Mouse (Mus musculus): Measurements from ENCODE around the gene Clcn7. TPM values are rescaled to one million over a fixed set of nuclear protein-coding genes. Genes with fewer than 3 reads are reported as not detected.

The Clcn7 gene
- polyA plus RNA-seq, 1 experiment from 2014 or later = 14.7 TPM

DNA sequence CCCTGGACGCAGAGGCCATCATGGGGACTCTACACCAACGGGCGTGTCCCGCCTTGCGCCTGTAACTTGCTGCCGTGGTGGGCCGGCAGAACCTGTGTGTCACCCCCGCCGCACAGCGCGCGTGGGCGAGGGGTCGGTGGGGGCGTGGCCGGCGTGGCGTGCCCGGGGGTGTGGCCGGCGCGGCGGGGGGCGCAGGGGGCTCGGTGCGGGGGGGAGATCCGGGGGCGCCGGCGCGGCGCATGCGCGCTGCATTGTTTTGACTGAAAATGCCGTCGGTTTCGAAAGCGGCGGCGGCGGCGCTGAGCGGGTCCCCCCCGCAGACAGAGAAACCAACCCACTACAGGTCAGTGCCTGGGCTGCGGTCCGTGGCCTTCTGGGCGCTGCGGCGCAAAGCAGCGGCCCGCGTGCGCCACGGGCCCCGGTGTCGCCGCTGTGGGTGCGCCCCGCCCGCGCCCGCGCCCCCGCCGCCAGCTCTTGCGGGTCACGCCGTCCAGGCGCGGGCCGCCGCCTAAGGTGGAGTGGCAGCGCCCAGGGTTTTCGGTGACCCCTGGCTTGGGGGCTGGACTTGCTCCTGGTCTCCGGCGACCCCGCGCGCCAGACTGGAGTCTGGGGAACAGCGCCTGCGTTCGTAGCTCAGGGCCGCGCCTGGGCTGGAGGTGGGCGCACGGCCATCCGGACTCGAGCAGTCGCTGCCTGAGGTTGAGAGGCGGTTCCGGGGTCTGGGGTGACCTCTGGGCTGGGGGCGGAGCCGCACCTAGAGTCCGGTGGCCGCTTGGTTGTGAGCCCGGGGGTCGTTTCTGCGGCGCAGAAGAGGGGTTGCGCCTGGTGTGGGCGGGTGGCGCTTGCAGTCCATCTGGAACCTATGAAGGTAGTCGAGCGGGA, 55.2 kb downstream of the Clcn7 start, which contains the start of gene Unkl:
TSS of gene Unkl (plus strand) at position 248 of the 882 bp plus-strand sequence.
- no peak for TF ChIP-seq CTCF (IDR thresholded peaks at IDR 0.05; ENCODE audit: low read depth)
- Histone ChIP-seq H3K27ac (peak within 1 kb of the TSS; percentile 85), H3K36me3 (ENCODE audit: insufficient read depth, low read length) (0 out of 2 replicates have a peak, but pooled peaks cover 7% of the 10 kb centered on the region), H3K9ac (ENCODE audit: low read depth, low read length) (peak within 1 kb of the TSS; percentile 90), H3K9me3 (replicated peaks; ENCODE audit: low read length) (no peaks in the 10 kb centered on the region), H3K4me3 (replicated peaks; ENCODE audit: low read depth, low read length) (peak within 1 kb of the TSS; percentile 68), H3K27me3 (ENCODE audit: insufficient read depth, low read length) (no peaks in the 10 kb centered on the region), H3K4me1 (replicated peaks; ENCODE audit: insufficient read depth, low read length) (peaks cover 9% of the 10 kb centered on the region), H3K4me2 (ENCODE audit: low read length) (peak within 1 kb of the TSS; percentile 71)
- DNase-seq (ENCODE audit: low spot score) = peak; percentile 76
- under 1% methylated on average over 87 of the region's 104 CpGs for WGBS
- ATAC-seq (replicated peaks; ENCODE audit: low FRiP score, low read depth) = peak; percentile 58

DNA sequence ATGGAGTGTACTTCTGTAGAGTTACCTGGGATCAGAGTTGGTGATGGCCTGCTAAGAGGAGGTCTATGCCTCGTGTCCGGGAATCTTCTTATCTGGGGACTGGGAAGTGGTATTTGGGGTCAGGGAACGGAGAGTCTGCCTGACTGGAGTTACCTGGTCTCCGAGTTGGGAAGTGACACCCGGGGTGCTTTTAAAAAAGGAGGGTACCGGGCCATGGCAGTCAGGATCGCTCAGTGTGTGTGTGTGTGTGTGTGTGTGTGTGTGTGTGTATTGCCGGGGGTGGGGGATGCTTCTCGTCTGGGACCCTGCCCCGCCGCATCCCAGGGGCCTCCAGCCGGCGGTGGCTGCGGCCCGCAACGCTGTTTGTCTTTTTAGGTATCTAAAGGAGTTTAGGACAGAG, 55.9 kb downstream of the Clcn7 start:
- DNase-seq (ENCODE audit: low spot score) (no peak), ATAC-seq (replicated peaks; ENCODE audit: low FRiP score, low read depth) (no peak)
- Histone ChIP-seq H3K9me3 (replicated peaks; ENCODE audit: low read length) (no peaks in the 10 kb centered on the region), H3K27me3 (ENCODE audit: insufficient read depth, low read length) (no peaks in the 10 kb centered on the region), H3K9ac (ENCODE audit: low read depth, low read length) (peak overlapping the region; percentile 90), H3K27ac (no peak overlapping the region), H3K4me3 (replicated peaks; ENCODE audit: low read depth, low read length) (peak overlapping the region; percentile 68), H3K36me3 (ENCODE audit: insufficient read depth, low read length) (0 out of 2 replicates have a peak, but pooled peaks cover 7% of the 10 kb centered on the region), H3K4me2 (ENCODE audit: low read length) (peak overlapping the region; percentile 71), H3K4me1 (replicated peaks; ENCODE audit: insufficient read depth, low read length) (peaks cover 9% of the 10 kb centered on the region)
- 4% methylated on average over 16 of the region's 16 CpGs for WGBS
- TF ChIP-seq CTCF (IDR thresholded peaks at IDR 0.05; ENCODE audit: low read depth) = no peak

DNA sequence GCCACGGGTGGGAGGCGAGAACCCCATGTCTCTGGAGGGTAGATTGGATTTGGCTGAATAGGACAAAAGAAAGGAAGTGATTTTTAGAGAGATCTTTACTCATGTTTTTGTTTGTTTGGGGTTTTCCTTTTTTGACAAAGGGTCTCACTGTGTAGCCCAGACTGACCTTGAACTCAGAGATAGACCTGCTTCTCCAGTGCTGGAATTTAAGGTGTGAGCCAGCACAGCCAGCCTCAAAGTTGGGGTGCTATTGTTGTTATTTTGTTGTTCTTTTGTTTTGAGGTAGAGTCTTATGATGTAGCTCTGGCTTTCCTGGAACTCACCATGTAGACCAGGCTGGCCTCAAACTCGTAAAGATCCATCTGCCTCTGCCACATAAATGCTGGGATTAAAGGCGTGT, 69.2 kb downstream of the Clcn7 start:
- Histone ChIP-seq H3K36me3 (ENCODE audit: insufficient read depth, low read length) (peaks cover 45% of the 10 kb centered on the region), H3K9ac (ENCODE audit: low read depth, low read length) (no peak overlapping the region), H3K4me2 (ENCODE audit: low read length) (no peak overlapping the region), H3K9me3 (replicated peaks; ENCODE audit: low read length) (no peaks in the 10 kb centered on the region), H3K27ac (no peak overlapping the region), H3K27me3 (ENCODE audit: insufficient read depth, low read length) (no peaks in the 10 kb centered on the region), H3K4me1 (replicated peaks; ENCODE audit: insufficient read depth, low read length) (no peaks in the 10 kb centered on the region), H3K4me3 (replicated peaks; ENCODE audit: low read depth, low read length) (no peak overlapping the region)
- no peak for TF ChIP-seq CTCF (IDR thresholded peaks at IDR 0.05; ENCODE audit: low read depth)
- DNase-seq (ENCODE audit: low spot score) = no peak
- 85% methylated on average over 4 of the region's 4 CpGs for WGBS
- no peak for ATAC-seq (replicated peaks; ENCODE audit: low FRiP score, low read depth)

DNA sequence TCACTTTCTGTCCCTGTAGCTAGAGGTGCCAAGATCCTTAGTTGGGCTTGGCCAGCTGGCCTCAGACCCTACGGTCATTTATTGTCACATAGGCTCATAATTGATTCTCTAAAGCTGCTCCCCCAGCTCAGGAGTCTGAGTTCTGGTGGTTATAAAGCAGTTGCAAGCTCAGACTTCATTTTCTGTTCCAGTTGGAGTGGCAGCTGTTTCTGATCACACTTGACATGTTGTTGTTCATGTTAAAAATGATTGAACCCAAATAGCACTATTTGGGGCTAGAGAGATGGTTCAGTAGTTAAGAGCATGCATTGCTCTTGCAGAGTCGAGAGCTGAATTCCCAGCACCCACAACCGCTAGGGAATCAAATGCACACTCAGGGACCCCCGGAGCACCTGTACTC, 76.8 kb downstream of the Clcn7 start:
- Histone ChIP-seq H3K9me3 (replicated peaks; ENCODE audit: low read length) (no peaks in the 10 kb centered on the region), H3K27ac (no peak overlapping the region), H3K4me2 (ENCODE audit: low read length) (no peak overlapping the region), H3K27me3 (ENCODE audit: insufficient read depth, low read length) (no peaks in the 10 kb centered on the region), H3K9ac (ENCODE audit: low read depth, low read length) (no peak overlapping the region), H3K4me3 (replicated peaks; ENCODE audit: low read depth, low read length) (no peak overlapping the region), H3K4me1 (replicated peaks; ENCODE audit: insufficient read depth, low read length) (no peaks in the 10 kb centered on the region), H3K36me3 (ENCODE audit: insufficient read depth, low read length) (peaks cover 62% of the 10 kb centered on the region)
- TF ChIP-seq CTCF (IDR thresholded peaks at IDR 0.05; ENCODE audit: low read depth) = no peak
- WGBS = 74% methylated on average over 4 of the region's 4 CpGs
- DNase-seq (ENCODE audit: low spot score) (no peak), ATAC-seq (replicated peaks; ENCODE audit: low FRiP score, low read depth) (no peak)

- H3K9me3 ChIP-seq (replicated peaks; ENCODE audit: low read length) = no peaks in the 10 kb centered on the region
- peaks cover 65% of the 10 kb centered on the region for H3K36me3 ChIP-seq (ENCODE audit: insufficient read depth, low read length)
- 0 out of 2 replicates have a peak overlapping the region, but pooled peaks have one; percentile 19 for H3K27ac ChIP-seq
- no peak for DNase-seq (ENCODE audit: low spot score)
- no peak overlapping the region for H3K4me2 ChIP-seq (ENCODE audit: low read length)
- H3K27me3 ChIP-seq (ENCODE audit: insufficient read depth, low read length) = no peaks in the 10 kb centered on the region
- no peak for TF ChIP-seq CTCF (IDR thresholded peaks at IDR 0.05; ENCODE audit: low read depth)
- H3K4me1 ChIP-seq (replicated peaks; ENCODE audit: insufficient read depth, low read length) = no peaks in the 10 kb centered on the region
- no peak overlapping the region for H3K9ac ChIP-seq (ENCODE audit: low read depth, low read length)
- H3K4me3 ChIP-seq (replicated peaks; ENCODE audit: low read depth, low read length) = no peak overlapping the region
- no peak for ATAC-seq (replicated peaks; ENCODE audit: low FRiP score, low read depth)
- 73% methylated on average over 15 of the region's 15 CpGs for WGBS
Measured at GRCm38 (mm10) chr17:25210680-25211466, 77.7 kb downstream of the Clcn7 start.

- peaks cover 65% of the 10 kb centered on the region for H3K36me3 ChIP-seq (ENCODE audit: insufficient read depth, low read length)
Measured at GRCm38 (mm10) chr17:25211705-25212104, 78.5 kb downstream of the Clcn7 start.

More at GRCm38 (mm10) chr17:25211705-25212104, 78.5 kb downstream of the Clcn7 start:
- DNase-seq (ENCODE audit: low spot score) (no peak), ATAC-seq (replicated peaks; ENCODE audit: low FRiP score, low read depth) (no peak)
- no peak for TF ChIP-seq CTCF (IDR thresholded peaks at IDR 0.05; ENCODE audit: low read depth)
- H3K4me3 ChIP-seq (replicated peaks; ENCODE audit: low read depth, low read length) = no peak overlapping the region
- no peaks in the 10 kb centered on the region for H3K9me3 ChIP-seq (replicated peaks; ENCODE audit: low read length)
- no peaks in the 10 kb centered on the region for H3K4me1 ChIP-seq (replicated peaks; ENCODE audit: insufficient read depth, low read length)
- 85% methylated on average over 4 of the region's 4 CpGs for WGBS
- H3K27me3 ChIP-seq (ENCODE audit: insufficient read depth, low read length) = no peaks in the 10 kb centered on the region
- peak overlapping the region; percentile 19; the same call in 1 of the 2 replicates for H3K27ac ChIP-seq
- H3K4me2 ChIP-seq (ENCODE audit: low read length) = no peak overlapping the region
- no peak overlapping the region for H3K9ac ChIP-seq (ENCODE audit: low read depth, low read length)

Other genes with a start within 250 kb of the Clcn7 start
- gene Nubp2, start 247.0 kb upstream of the Clcn7 start, polyA plus RNA-seq (2015; fragmentation: Nextera tagmentation; extraction: Ambion mirVana) = 55.9 and 57.5 TPM in 2 replicates
- 53.4 and 55.9 TPM in 2 replicates for gene Spsb3, start 246.7 kb upstream of the Clcn7 start, polyA plus RNA-seq (2015; fragmentation: Nextera tagmentation; extraction: Ambion mirVana)
- gene Eme2, start 238.3 kb upstream of the Clcn7 start, polyA plus RNA-seq (2015; fragmentation: Nextera tagmentation; extraction: Ambion mirVana) = 29.5 and 29.6 TPM in 2 replicates
- gene Mrps34, start 238.3 kb upstream of the Clcn7 start, polyA plus RNA-seq (2015; fragmentation: Nextera tagmentation; extraction: Ambion mirVana) = 141 TPM in 2 replicates
- gene Nme3, start 236.9 kb upstream of the Clcn7 start, polyA plus RNA-seq (2015; fragmentation: Nextera tagmentation; extraction: Ambion mirVana) = 87.1 and 93.1 TPM in 2 replicates
- gene Mapk8ip3, start 196.4 kb upstream of the Clcn7 start, polyA plus RNA-seq (2015; fragmentation: Nextera tagmentation; extraction: Ambion mirVana) = 12.7 and 13.7 TPM in 2 replicates
- 95.0 and 108 TPM in 2 replicates for gene Jpt2, start 172.7 kb upstream of the Clcn7 start, polyA plus RNA-seq (2015; fragmentation: Nextera tagmentation; extraction: Ambion mirVana)
- 3.4 and 4.5 TPM in 2 replicates for gene Cramp1l, start 117.6 kb upstream of the Clcn7 start, polyA plus RNA-seq (2015; fragmentation: Nextera tagmentation; extraction: Ambion mirVana)
- 10.1 and 10.9 TPM in 2 replicates for gene Ift140, start 117.3 kb upstream of the Clcn7 start, polyA plus RNA-seq (2015; fragmentation: Nextera tagmentation; extraction: Ambion mirVana)
- gene Tmem204, start 49.8 kb upstream of the Clcn7 start, polyA plus RNA-seq (2015; fragmentation: Nextera tagmentation; extraction: Ambion mirVana) = 54.5 and 59.9 TPM in 2 replicates
- 24.2 and 24.7 TPM in 2 replicates for gene Telo2, start 17.4 kb upstream of the Clcn7 start, polyA plus RNA-seq (2015; fragmentation: Nextera tagmentation; extraction: Ambion mirVana)
- not detected in 2 replicates for gene Ptx4, start 12.6 kb upstream of the Clcn7 start, polyA plus RNA-seq (2015; fragmentation: Nextera tagmentation; extraction: Ambion mirVana)
- not detected in 2 replicates for gene Ccdc154, start 29.1 kb downstream of the Clcn7 start, polyA plus RNA-seq (2015; fragmentation: Nextera tagmentation; extraction: Ambion mirVana)
- not detected in 2 replicates for gene Gm38655, start 42.1 kb downstream of the Clcn7 start, polyA plus RNA-seq (2015; fragmentation: Nextera tagmentation; extraction: Ambion mirVana)
- 31.6 and 32.1 TPM in 2 replicates for gene BC003965, start 51.2 kb downstream of the Clcn7 start, polyA plus RNA-seq (2015; fragmentation: Nextera tagmentation; extraction: Ambion mirVana)
- gene Unkl, start 55.0 kb downstream of the Clcn7 start, polyA plus RNA-seq (2015; fragmentation: Nextera tagmentation; extraction: Ambion mirVana) = 7.0 and 7.5 TPM in 2 replicates
- 68.8 and 71.2 TPM in 2 replicates for gene Gnptg, start 106.7 kb downstream of the Clcn7 start, polyA plus RNA-seq (2015; fragmentation: Nextera tagmentation; extraction: Ambion mirVana)
- 50.1 and 52.3 TPM in 2 replicates for gene Tsr3, start 106.8 kb downstream of the Clcn7 start, polyA plus RNA-seq (2015; fragmentation: Nextera tagmentation; extraction: Ambion mirVana)
- 1.0 and 1.5 TPM in 2 replicates for gene Baiap3, start 123.0 kb downstream of the Clcn7 start, polyA plus RNA-seq (2015; fragmentation: Nextera tagmentation; extraction: Ambion mirVana)
- gene Ube2i, start 141.2 kb downstream of the Clcn7 start, polyA plus RNA-seq (2015; fragmentation: Nextera tagmentation; extraction: Ambion mirVana) = 501 and 544 TPM in 2 replicates
- gene Prss34, start 165.0 kb downstream of the Clcn7 start, polyA plus RNA-seq (2015; fragmentation: Nextera tagmentation; extraction: Ambion mirVana) = 0.09 and 0.18 TPM in 2 replicates
- not detected in 2 replicates for gene Prss28, start 175.3 kb downstream of the Clcn7 start, polyA plus RNA-seq (2015; fragmentation: Nextera tagmentation; extraction: Ambion mirVana)
- not detected in 2 replicates for gene Prss29, start 185.3 kb downstream of the Clcn7 start, polyA plus RNA-seq (2015; fragmentation: Nextera tagmentation; extraction: Ambion mirVana)
- gene Tpsab1, start 212.2 kb downstream of the Clcn7 start, polyA plus RNA-seq (2015; fragmentation: Nextera tagmentation; extraction: Ambion mirVana) = 0.19 and 0.55 TPM in 2 replicates
- gene Tpsb2, start 232.9 kb downstream of the Clcn7 start, polyA plus RNA-seq (2015; fragmentation: Nextera tagmentation; extraction: Ambion mirVana) = 1.5 and 4.2 TPM in 2 replicates
- gene Tpsg1, start 235.9 kb downstream of the Clcn7 start, polyA plus RNA-seq (2015; fragmentation: Nextera tagmentation; extraction: Ambion mirVana) = 0.18 and 0.41 TPM in 2 replicates